Mouse (Mus musculus) midbrain, embryonic 14.5 days (tissue): ENCODE measurements at regions not wholly inside any gene's neighbourhood (a gene's known extent, or its start where the extent isn't known, plus 50 kb on each side); places are given as distances from the start of the nearest gene placed in this dataset.

ENCODE experiments used
- ATAC-seq: fragments of 200-750 bp; cut with Nextera tagmentation; 2 replicates; pipeline ENCODE4 v1.8.0; 2017; ENCODE audit warnings: moderate number of reproducible peaks, moderate library complexity; ENCODE audit not compliant: low FRiP score, low TSS enrichment
- DNase-seq: peaks from one replicate; pipeline ENCODE4 v3.0.0-alpha.2; 2015
- H3K27ac ChIP-seq: fragments of 300-500 bp; sonication (generic); replicated peaks from 2 replicates; pipeline ENCODE4 v1.5.1; 2014; ENCODE audit warnings: mild to moderate bottlenecking, low read depth, low read length, moderate library complexity
- H3K27me3 ChIP-seq: fragments of 300-500 bp; sonication (generic); 2 replicates; pipeline ENCODE4 v1.6.1; 2014; ENCODE audit warnings: low read length, control low read depth, mixed read lengths; ENCODE audit not compliant: control insufficient read depth, insufficient read depth
- H3K36me3 ChIP-seq: fragments of 300-500 bp; sonication (generic); 2 replicates; pipeline ENCODE4 v1.6.1; 2014; ENCODE audit warnings: low read length, control low read depth; ENCODE audit not compliant: control insufficient read depth, insufficient read depth
- H3K4me1 ChIP-seq: fragments of 300-500 bp; sonication (generic); 2 replicates; pipeline ENCODE4 v1.6.1; 2014; ENCODE audit warnings: mild to moderate bottlenecking, antibody characterized with exemption, low read length, control low read depth; ENCODE audit not compliant: control insufficient read depth, insufficient read depth
- H3K4me2 ChIP-seq: fragments of 300-500 bp; sonication (generic); 2 replicates; pipeline ENCODE4 v1.6.1; 2014; ENCODE audit warnings: mild to moderate bottlenecking, low read length, moderate library complexity
- H3K4me3 ChIP-seq: fragments of 300-500 bp; sonication (generic); replicated peaks from 2 replicates; pipeline ENCODE4 v1.5.1; 2014; ENCODE audit warnings: low read depth, low read length
- H3K9ac ChIP-seq: fragments of 300-500 bp; sonication (generic); replicated peaks from 2 replicates; pipeline ENCODE4 v1.6.1; 2014; ENCODE audit warnings: mild to moderate bottlenecking, low read length, moderate library complexity
- H3K9me3 ChIP-seq: fragments of 300-500 bp; sonication (generic); 2 replicates; pipeline ENCODE4 v1.6.1; 2016; ENCODE audit warnings: low read length, control low read depth, mixed read lengths; ENCODE audit not compliant: control insufficient read depth
- WGBS: fragments of 180-500 bp; shearing (Covaris S2); extraction: QIAGEN DNeasy Blood & Tissue Kit; methylation state at CpG from one replicate; pipeline ENCODE4 v1.1.7; 2014; 5-methylcytosine and 5-hydroxymethylcytosine counted together

GRCm38 (mm10) chr4:37445268-37445667, 493.7 kb upstream of the Lingo2 start:
- peak; percentile 16 for DNase-seq
- WGBS, result 77% methylated on average over 2 of the region's 2 CpGs

GRCm38 (mm10) chr4:37412755-37413154, 461.2 kb upstream of the Lingo2 start:
- no peaks in the 10 kb centered on the region for H3K9me3 ChIP-seq
- H3K27ac ChIP-seq, result no peak overlapping the region
- no peaks in the 10 kb centered on the region for H3K27me3 ChIP-seq
- H3K4me2 ChIP-seq, result no peak overlapping the region
- H3K4me1 ChIP-seq, result no peaks in the 10 kb centered on the region
- no peak overlapping the region for H3K9ac ChIP-seq
- ATAC-seq, result no peak
- no peaks in the 10 kb centered on the region for H3K36me3 ChIP-seq
- no peak for DNase-seq
- 92% methylated on average over 2 of the region's 2 CpGs for WGBS
- H3K4me3 ChIP-seq, result no peak overlapping the region

More at GRCm38 (mm10) chr4:37445268-37445667, 493.7 kb upstream of the Lingo2 start:
- no peaks in the 10 kb centered on the region for H3K9me3 ChIP-seq
- H3K4me3 ChIP-seq, result no peak overlapping the region
- no peaks in the 10 kb centered on the region for H3K27me3 ChIP-seq
- H3K4me1 ChIP-seq, result no peaks in the 10 kb centered on the region
- no peaks in the 10 kb centered on the region for H3K36me3 ChIP-seq
- H3K9ac ChIP-seq, result no peak overlapping the region
- no peak overlapping the region for H3K4me2 ChIP-seq
- no peak overlapping the region for H3K27ac ChIP-seq
- ATAC-seq, result no peak

GRCm38 (mm10) chr4:37388118-37388517, 436.6 kb upstream of the Lingo2 start:
- no peak for ATAC-seq
- Histone ChIP-seq H3K4me1 (no peaks in the 10 kb centered on the region), H3K9me3 (no peaks in the 10 kb centered on the region), H3K27me3 (no peaks in the 10 kb centered on the region), H3K9ac (no peak overlapping the region), H3K4me2 (no peak overlapping the region), H3K27ac (no peak overlapping the region), H3K4me3 (no peak overlapping the region), H3K36me3 (no peaks in the 10 kb centered on the region)
- DNase-seq, result no peak

- no peaks in the 10 kb centered on the region for H3K36me3 ChIP-seq
- no peak for DNase-seq
- WGBS, result 62% methylated on average over 1 of the region's 1 CpGs
Measured at GRCm38 (mm10) chr4:37386882-37387281, 435.3 kb upstream of the Lingo2 start.

GRCm38 (mm10) chr4:37364209-37364608, 412.7 kb upstream of the Lingo2 start:
- 82% methylated on average over 3 of the region's 3 CpGs for WGBS
- H3K36me3 ChIP-seq, result no peaks in the 10 kb centered on the region
- no peak overlapping the region for H3K9ac ChIP-seq
- no peak for DNase-seq
- no peaks in the 10 kb centered on the region for H3K9me3 ChIP-seq
- H3K27ac ChIP-seq, result no peak overlapping the region
- H3K4me1 ChIP-seq, result no peaks in the 10 kb centered on the region
- no peak overlapping the region for H3K4me2 ChIP-seq
- no peak for ATAC-seq
- no peaks in the 10 kb centered on the region for H3K27me3 ChIP-seq
- no peak overlapping the region for H3K4me3 ChIP-seq

More at GRCm38 (mm10) chr4:37386882-37387281, 435.3 kb upstream of the Lingo2 start:
- Histone ChIP-seq H3K9me3 (no peaks in the 10 kb centered on the region), H3K4me1 (no peaks in the 10 kb centered on the region), H3K4me3 (no peak overlapping the region), H3K9ac (no peak overlapping the region), H3K27ac (no peak overlapping the region), H3K4me2 (no peak overlapping the region), H3K27me3 (no peaks in the 10 kb centered on the region)
- no peak for ATAC-seq

GRCm38 (mm10) chr4:37361254-37361653, 409.7 kb upstream of the Lingo2 start:
- DNase-seq, result no peak
- Histone ChIP-seq H3K9ac (no peak overlapping the region), H3K9me3 (no peaks in the 10 kb centered on the region), H3K4me2 (no peak overlapping the region), H3K4me3 (no peak overlapping the region), H3K4me1 (no peaks in the 10 kb centered on the region), H3K27ac (no peak overlapping the region), H3K36me3 (no peaks in the 10 kb centered on the region), H3K27me3 (no peaks in the 10 kb centered on the region)
- 89% methylated on average over 5 of the region's 5 CpGs for WGBS
- ATAC-seq, result no peak

GRCm38 (mm10) chr4:37338376-37338775, 386.8 kb upstream of the Lingo2 start:
- no peaks in the 10 kb centered on the region for H3K9me3 ChIP-seq
- no peak overlapping the region for H3K27ac ChIP-seq
- no peak for DNase-seq
- H3K4me2 ChIP-seq, result no peak overlapping the region
- no peaks in the 10 kb centered on the region for H3K36me3 ChIP-seq
- ATAC-seq, result no peak
- H3K4me1 ChIP-seq, result no peaks in the 10 kb centered on the region
- no peak overlapping the region for H3K4me3 ChIP-seq
- no peak overlapping the region for H3K9ac ChIP-seq
- H3K27me3 ChIP-seq, result no peaks in the 10 kb centered on the region
